Mouse (Mus musculus) ovary, postnatal 14 days (tissue): ENCODE results near the gene Cycs.
A peak's percentile ranks its signal among the peaks of the same experiment; 100 is the strongest.

ENCODE experiments used
- DNase-seq: peaks from one replicate; pipeline ENCODE4 v3.0.0; 2022; ENCODE audit warnings: low spot score

The Cycs gene

DNA sequence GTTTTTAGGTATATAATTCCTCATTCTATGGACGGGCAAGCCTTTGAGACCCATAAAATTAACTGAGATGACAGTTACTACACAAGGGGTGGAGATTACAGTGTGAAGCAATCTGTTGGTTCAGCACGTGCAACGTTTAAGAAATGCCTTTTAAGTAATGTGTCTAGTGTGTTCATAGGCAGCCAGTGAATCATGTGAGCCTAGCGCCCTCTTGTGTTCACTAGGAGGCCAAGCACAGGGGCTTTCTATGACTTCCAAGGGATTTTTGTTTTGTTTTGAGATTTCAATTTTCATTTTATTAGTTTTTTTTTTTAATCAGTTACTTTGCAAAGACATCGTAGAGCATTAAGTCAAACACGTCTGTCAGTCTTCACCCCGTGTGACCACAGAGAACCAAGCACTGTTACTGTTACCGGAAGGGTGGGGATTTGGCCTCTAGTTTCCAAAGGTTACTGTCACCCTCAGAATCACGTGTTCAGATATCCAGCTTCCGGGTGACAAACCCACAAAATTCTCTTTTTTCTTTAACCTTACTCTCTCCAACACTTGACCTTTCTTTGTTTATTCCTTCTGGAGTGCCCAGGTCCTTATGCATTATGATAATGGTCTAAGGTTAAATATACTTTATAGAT is 20.8 kb downstream of the Cycs start:
- peak; percentile 26 for DNase-seq

- no peak for DNase-seq
Measured at GRCm38 (mm10) chr6:50542535-50542934, 23.8 kb downstream of the Cycs start.

GRCm38 (mm10) chr6:50539641-50540040 is 26.7 kb downstream of the Cycs start:
- no peak for DNase-seq

DNA sequence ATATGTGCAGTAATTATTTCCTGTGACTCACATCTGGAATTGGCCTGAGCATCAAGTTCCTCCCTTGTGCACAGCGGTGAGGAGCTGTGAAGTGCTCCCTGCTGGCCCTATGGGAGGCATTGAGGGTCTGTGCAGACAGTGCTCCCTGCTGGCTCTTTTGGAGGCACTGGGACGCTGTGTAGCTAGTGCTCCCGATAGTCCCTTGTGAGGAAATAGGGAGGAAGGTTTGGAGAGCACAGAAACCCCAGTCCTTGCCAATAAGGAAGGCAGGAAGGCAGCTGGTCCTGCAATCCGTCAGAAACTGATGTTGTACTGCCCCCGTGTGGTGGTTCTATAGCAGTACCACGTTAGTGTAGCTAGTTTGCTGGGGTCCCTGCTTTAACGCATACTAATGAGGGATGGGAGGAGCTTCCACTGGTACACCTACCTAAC is 29.9 kb downstream of the Cycs start:
- peak; percentile 71 for DNase-seq

DNA sequence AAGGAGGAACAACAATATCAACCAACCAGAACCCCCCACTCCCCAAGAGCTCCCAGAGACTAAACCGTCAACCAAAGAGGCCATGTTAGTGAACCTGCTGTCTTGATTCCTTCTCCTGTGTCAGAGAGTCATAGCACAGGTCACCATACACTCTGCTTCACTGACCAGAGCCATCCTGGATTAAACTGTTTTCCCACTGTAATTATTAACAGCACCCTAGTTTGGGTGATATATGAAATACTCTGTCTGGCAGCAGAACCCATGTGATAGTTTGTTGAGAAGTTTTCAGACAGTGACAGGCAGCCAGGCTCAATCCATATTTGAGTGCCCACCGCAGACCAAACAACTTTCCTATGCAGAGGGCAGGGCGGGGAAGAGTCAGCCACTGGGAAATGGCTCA is 31.0 kb downstream of the Cycs start:
- DNase-seq = no peak

DNA sequence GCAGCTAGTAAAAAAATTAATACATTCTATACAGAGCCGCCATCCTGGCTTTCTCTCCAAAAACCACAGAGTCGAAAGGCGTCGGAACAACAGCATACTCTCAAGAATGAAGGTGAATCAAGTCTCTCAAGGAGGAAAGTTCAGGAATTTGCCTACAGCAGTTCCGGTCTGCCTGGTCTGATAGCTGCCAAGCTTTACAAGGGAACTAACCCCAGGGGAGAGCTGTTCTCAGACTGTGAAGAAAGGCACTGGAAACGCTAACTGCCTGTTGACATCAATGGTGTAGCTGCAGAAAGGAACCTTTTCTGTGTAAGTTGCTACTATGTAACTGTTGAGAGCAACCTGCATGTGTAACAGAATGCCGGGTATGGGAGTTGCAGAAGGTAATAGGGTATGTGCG is 34.4 kb downstream of the Cycs start:
- DNase-seq = no peak

- no peak for DNase-seq
Measured at GRCm38 (mm10) chr6:50531003-50531402, 35.3 kb downstream of the Cycs start.

DNA sequence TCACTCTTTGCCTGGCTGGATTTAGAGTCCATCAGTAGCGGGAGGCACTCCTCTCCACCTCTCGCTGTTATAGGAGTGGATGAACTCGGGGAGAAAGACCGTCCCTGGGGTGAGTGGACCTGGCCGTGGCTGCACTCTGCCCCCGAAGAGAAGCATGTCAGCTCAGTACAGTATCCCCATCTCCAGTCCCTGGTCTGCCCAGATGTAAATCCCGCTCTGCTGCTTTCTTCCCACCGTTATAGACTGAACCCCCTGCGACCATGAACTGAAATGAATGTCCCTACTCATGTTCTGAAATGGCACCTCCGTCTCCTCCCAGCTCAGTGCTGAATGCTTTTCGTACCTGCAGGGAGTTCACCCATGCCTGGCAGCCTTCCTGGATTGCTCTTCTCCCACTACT is 37.1 kb downstream of the Cycs start:
- no peak for DNase-seq

GRCm38 (mm10) chr6:50527416-50527815 is 38.9 kb downstream of the Cycs start:
- DNase-seq = no peak

DNA sequence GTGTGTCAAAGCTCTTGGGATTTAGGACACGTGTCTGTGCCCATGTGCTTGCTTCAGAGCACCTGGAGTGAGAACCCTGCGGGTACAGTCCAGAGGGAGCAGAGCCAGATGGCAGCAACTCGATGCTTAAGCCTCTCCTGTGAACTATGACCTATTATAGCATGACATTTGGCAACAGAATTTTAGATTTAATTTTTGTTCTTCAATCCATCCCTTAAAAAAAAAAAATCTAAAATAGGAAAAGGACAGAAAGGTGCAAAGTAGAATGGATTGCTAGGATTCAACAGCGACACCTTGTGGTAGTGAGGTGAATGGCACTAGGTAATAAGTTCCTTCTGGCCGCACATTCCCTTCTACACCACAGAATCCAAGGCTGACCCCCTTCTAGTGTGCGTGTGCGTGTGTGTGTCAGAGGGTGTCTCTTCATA is 39.7 kb downstream of the Cycs start:
- DNase-seq = peak; percentile 66

DNA sequence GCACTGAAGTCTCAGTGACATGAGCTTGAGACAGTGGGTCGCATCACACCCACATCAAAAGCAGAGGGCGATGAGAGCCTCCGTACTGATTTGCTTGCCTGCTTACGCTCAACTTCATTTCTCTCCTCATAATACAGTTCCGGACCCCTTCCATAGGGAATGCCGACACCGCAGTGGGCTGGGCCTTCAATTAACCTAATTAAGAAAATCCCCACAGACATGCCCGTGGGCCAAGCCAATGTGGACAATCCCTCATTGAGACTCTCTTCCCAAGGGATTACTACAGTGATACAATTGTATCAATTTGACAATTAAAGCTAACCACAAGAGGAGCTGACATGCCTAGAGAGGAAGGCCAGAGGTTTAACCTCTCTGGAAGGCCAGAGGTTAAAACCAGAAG is 40.5 kb downstream of the Cycs start:
- DNase-seq = no peak

DNA sequence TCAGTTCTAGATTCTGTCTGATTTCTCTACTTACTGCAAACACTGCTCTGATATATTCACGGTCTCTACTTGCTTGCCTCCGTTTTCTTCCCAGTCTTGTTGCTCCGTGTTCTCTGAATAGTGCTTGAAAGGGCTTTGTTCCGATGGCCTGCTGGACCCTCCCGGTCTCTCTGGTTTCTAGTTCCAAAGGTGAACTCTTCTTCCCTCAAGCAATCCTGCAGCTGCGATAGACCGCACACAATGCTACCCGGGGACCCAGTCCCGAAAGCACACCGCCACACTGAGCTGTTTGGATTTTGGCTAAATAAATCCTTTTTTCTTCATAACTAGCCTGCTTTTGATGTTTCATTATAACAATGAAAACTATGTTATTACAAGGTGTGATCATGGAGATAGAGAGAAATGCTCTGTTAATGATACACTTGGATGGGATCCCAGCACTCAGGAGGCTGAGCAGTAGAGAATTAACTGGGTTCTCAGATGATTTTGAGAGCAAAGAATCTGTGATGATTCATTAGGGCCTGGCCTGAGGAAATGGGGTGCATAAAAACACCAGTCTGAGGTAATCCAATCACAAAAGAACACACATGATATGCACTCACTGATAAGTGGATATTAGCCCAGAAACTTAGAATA is 42.0 kb downstream of the Cycs start:
- no peak for DNase-seq

GRCm38 (mm10) chr6:50522772-50523171 is 43.6 kb downstream of the Cycs start:
- no peak for DNase-seq

GRCm38 (mm10) chr6:50521532-50522135 is 44.7 kb downstream of the Cycs start:
- no peak for DNase-seq

GRCm38 (mm10) chr6:50520139-50520538 is 46.2 kb downstream of the Cycs start:
- no peak for DNase-seq

DNA sequence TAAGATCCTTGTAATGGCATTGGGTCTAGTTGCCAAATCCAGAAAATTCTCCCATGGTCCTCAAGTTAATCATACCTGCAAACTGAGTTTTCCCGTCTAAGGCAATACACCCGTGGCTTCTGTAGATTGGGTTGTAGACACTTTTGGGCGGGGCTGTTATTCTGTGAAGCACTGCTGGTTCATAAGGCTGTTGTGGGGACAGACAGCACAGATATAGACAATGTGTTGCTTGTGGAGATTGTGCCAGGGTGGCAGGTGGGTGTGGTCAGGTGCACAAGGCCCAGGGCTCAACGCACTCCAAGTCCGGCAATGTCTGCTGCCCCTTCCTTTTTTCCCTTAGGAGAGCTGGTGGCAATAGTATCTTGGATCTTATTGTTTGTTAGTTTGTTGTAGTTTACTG is 48.0 kb downstream of the Cycs start:
- no peak for DNase-seq
